Mouse (Mus musculus): ENCODE data around the gene Zfp646. TPM values are rescaled to one million over a fixed set of nuclear protein-coding genes. Genes with fewer than 3 reads are reported as not detected.
A peak's percentile ranks its signal among the peaks of the same experiment; 100 is the strongest.

The Zfp646 gene
- polyA plus RNA-seq, 1 experiment from 2014 or later: 17.5 TPM

GRCm38 (mm10) chr7:127932273-127933031, 56.4 kb downstream of the Zfp646 start:
- Histone ChIP-seq H3K36me3 (0 out of 2 replicates have a peak, but pooled peaks cover 3% of the 10 kb centered on the region), H3K9ac (replicated peaks) (no peak overlapping the region), H3K27me3 (peaks cover 38% of the 10 kb centered on the region), H3K4me3 (replicated peaks) (no peak overlapping the region), H3K4me1 (replicated peaks) (peaks cover 35% of the 10 kb centered on the region), H3K27ac (0 out of 2 replicates have a peak overlapping the region, but pooled peaks have one; percentile 25), H3K9me3 (no peaks in the 10 kb centered on the region), H3K4me2 (no peak overlapping the region)
- 23% methylated on average over 13 of the region's 13 CpGs for WGBS
- ATAC-seq (ENCODE audit: insufficient number of reproducible peaks, insufficient read depth, low FRiP score, low TSS enrichment, low read depth): no peak

GRCm38 (mm10) chr7:127934075-127934474, 58.1 kb downstream of the Zfp646 start:
- Histone ChIP-seq H3K4me3 (replicated peaks) (no peak overlapping the region), H3K27me3 (peaks cover 22% of the 10 kb centered on the region), H3K4me2 (no peak overlapping the region), H3K9ac (replicated peaks) (no peak overlapping the region; the same call in 1 of the 2 replicates), H3K4me1 (replicated peaks) (peaks cover 32% of the 10 kb centered on the region), H3K27ac (no peak overlapping the region), H3K9me3 (no peaks in the 10 kb centered on the region), H3K36me3 (no peaks in the 10 kb centered on the region)
- WGBS: 86% methylated on average over 5 of the region's 5 CpGs
- ATAC-seq (ENCODE audit: insufficient number of reproducible peaks, insufficient read depth, low FRiP score, low TSS enrichment, low read depth): no peak

DNA sequence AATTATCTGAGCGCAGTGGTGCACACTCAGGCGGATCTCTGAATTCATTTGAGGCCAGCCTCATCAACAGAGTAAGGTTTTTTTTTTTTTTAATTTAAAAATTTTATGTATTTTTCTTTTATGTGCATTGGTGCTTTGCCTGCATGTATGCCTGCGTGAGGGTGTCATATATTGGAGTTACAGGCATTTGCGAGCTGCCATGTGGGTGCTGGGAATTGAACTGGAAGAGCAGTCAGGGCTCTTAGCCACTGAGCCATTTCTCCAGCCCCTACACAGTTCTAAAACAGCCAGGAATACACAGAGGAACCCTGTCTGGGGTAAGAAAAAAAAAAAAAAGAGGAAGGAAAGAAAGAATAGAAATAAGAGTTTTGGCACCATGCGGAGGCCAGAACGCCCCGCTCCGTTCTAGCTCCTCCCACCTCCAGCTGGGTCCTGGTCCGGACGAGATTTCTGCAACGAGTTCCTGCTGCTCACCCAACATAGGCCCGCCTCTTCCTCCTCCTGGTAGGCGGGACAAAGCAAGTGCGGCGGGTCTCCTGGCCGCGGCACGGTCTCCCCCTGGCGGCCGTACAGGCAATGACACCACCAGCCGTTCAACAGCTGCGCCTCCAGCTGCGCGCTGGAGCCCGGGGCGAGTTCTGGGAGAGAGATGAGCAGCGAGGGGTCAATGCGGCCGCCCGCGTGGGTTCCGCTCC, 59.2 kb downstream of the Zfp646 start:
- no peaks in the 10 kb centered on the region for H3K36me3 ChIP-seq
- no peaks in the 10 kb centered on the region for H3K9me3 ChIP-seq
- H3K4me2 ChIP-seq: peak overlapping the region; percentile 90
- WGBS: 7% methylated on average over 31 of the region's 32 CpGs
- peaks cover 11% of the 10 kb centered on the region for H3K27me3 ChIP-seq
- ATAC-seq (ENCODE audit: insufficient number of reproducible peaks, insufficient read depth, low FRiP score, low TSS enrichment, low read depth): peak; percentile 90
- peak overlapping the region; percentile 51; the same call in 1 of the 2 replicates for H3K27ac ChIP-seq
- H3K9ac ChIP-seq (replicated peaks): peak overlapping the region; percentile 81
- H3K4me3 ChIP-seq (replicated peaks): peak overlapping the region; percentile 66
- peaks cover 22% of the 10 kb centered on the region for H3K4me1 ChIP-seq (replicated peaks)

Other genes starting within 250 kb of the Zfp646 start
- gene Bcl7c, start 167.3 kb upstream of the Zfp646 start, polyA plus RNA-seq (2016; fragmentation: Nextera tagmentation; extraction: Ambion mirVana): 120 and 127 TPM in 2 replicates
- gene Ctf1, start 163.5 kb upstream of the Zfp646 start, polyA plus RNA-seq (2016; fragmentation: Nextera tagmentation; extraction: Ambion mirVana): 29.3 and 30.0 TPM in 2 replicates
- gene Ctf2, start 144.1 kb upstream of the Zfp646 start, polyA plus RNA-seq (2016; fragmentation: Nextera tagmentation; extraction: Ambion mirVana): 0.36 and 0.60 TPM in 2 replicates
- 9.0 and 10.5 TPM in 2 replicates for gene Fbxl19, start 131.7 kb upstream of the Zfp646 start, polyA plus RNA-seq (2016; fragmentation: Nextera tagmentation; extraction: Ambion mirVana)
- 15.2 and 15.4 TPM in 2 replicates for gene Orai3, start 106.4 kb upstream of the Zfp646 start, polyA plus RNA-seq (2016; fragmentation: Nextera tagmentation; extraction: Ambion mirVana)
- 24.7 and 25.2 TPM in 2 replicates for gene Setd1a, start 99.6 kb upstream of the Zfp646 start, polyA plus RNA-seq (2016; fragmentation: Nextera tagmentation; extraction: Ambion mirVana)
- gene Gm49388, start 90.6 kb upstream of the Zfp646 start, polyA plus RNA-seq (2016; fragmentation: Nextera tagmentation; extraction: Ambion mirVana): not detected in 2 replicates
- 9.5 and 9.8 TPM in 2 replicates for gene Hsd3b7, start 75.6 kb upstream of the Zfp646 start, polyA plus RNA-seq (2016; fragmentation: Nextera tagmentation; extraction: Ambion mirVana)
- 31.8 and 41.5 TPM in 2 replicates for gene Stx4a, start 51.9 kb upstream of the Zfp646 start, polyA plus RNA-seq (2016; fragmentation: Nextera tagmentation; extraction: Ambion mirVana)
- gene Stx1b, start 51.7 kb upstream of the Zfp646 start, polyA plus RNA-seq (2016; fragmentation: Nextera tagmentation; extraction: Ambion mirVana): 8.4 and 9.3 TPM in 2 replicates
- gene Zfp668, start 607 bp downstream of the Zfp646 start, polyA plus RNA-seq (2016; fragmentation: Nextera tagmentation; extraction: Ambion mirVana): 29.8 and 31.1 TPM in 2 replicates
- gene Prss53, start 14.7 kb downstream of the Zfp646 start, polyA plus RNA-seq (2016; fragmentation: Nextera tagmentation; extraction: Ambion mirVana): 1.4 and 1.6 TPM in 2 replicates
- not detected in 2 replicates for gene Gm21974, start 19.2 kb downstream of the Zfp646 start, polyA plus RNA-seq (2016; fragmentation: Nextera tagmentation; extraction: Ambion mirVana)
- 81.7 and 84.7 TPM in 2 replicates for gene Vkorc1, start 19.4 kb downstream of the Zfp646 start, polyA plus RNA-seq (2016; fragmentation: Nextera tagmentation; extraction: Ambion mirVana)
- gene Bckdk, start 27.9 kb downstream of the Zfp646 start, polyA plus RNA-seq (2016; fragmentation: Nextera tagmentation; extraction: Ambion mirVana): 83.0 and 90.1 TPM in 2 replicates
- gene Kat8, start 36.3 kb downstream of the Zfp646 start, polyA plus RNA-seq (2016; fragmentation: Nextera tagmentation; extraction: Ambion mirVana): 50.9 and 51.3 TPM in 2 replicates
- gene Prss8, start 53.9 kb downstream of the Zfp646 start, polyA plus RNA-seq (2016; fragmentation: Nextera tagmentation; extraction: Ambion mirVana): 5.0 TPM in 2 replicates
- gene Prss36, start 70.5 kb downstream of the Zfp646 start, polyA plus RNA-seq (2016; fragmentation: Nextera tagmentation; extraction: Ambion mirVana): 9.6 and 10.7 TPM in 2 replicates
- gene Fus, start 91.2 kb downstream of the Zfp646 start, polyA plus RNA-seq (2016; fragmentation: Nextera tagmentation; extraction: Ambion mirVana): 597 and 605 TPM in 2 replicates
- gene Pycard, start 117.6 kb downstream of the Zfp646 start, polyA plus RNA-seq (2016; fragmentation: Nextera tagmentation; extraction: Ambion mirVana): 9.2 and 10.5 TPM in 2 replicates
- 0.23 and 0.61 TPM in 2 replicates for gene Trim72, start 127.7 kb downstream of the Zfp646 start, polyA plus RNA-seq (2016; fragmentation: Nextera tagmentation; extraction: Ambion mirVana)
- gene Itgam, start 186.4 kb downstream of the Zfp646 start, polyA plus RNA-seq (2016; fragmentation: Nextera tagmentation; extraction: Ambion mirVana): 0.64 and 0.89 TPM in 2 replicates
- not detected in 2 replicates for gene Gm49368, start 186.5 kb downstream of the Zfp646 start, polyA plus RNA-seq (2016; fragmentation: Nextera tagmentation; extraction: Ambion mirVana)

Measured in limb, embryonic 12.5 days (tissue).